Mouse (Mus musculus) cerebellum, postnatal 10 days (tissue): ENCODE measurements around the gene Timm23.
"Not testable (repeated sequence)": the region's sequence is repeated elsewhere in the genome, so short reads cannot be mapped to it uniquely, and the experiment has no call there.

ENCODE experiments used
- DNase-seq, 2 experiments: peaks; one replicate each; pipeline ENCODE4 v3.0.0; 2021; ENCODE audit warnings: mixed read lengths in 2 of 2

Timm23 gene

GRCm38 (mm10) chr14:32164173-32165051, 37.3 kb downstream of the Timm23 start:
- no peak for DNase-seq

- DNase-seq, result no peak
Measured at GRCm38 (mm10) chr14:32163203-32163888, 38.4 kb downstream of the Timm23 start.

GRCm38 (mm10) chr14:32162231-32162630, 39.5 kb downstream of the Timm23 start:
- DNase-seq, result no peak

GRCm38 (mm10) chr14:32161090-32161885, 40.4 kb downstream of the Timm23 start:
- no peak for DNase-seq

DNA sequence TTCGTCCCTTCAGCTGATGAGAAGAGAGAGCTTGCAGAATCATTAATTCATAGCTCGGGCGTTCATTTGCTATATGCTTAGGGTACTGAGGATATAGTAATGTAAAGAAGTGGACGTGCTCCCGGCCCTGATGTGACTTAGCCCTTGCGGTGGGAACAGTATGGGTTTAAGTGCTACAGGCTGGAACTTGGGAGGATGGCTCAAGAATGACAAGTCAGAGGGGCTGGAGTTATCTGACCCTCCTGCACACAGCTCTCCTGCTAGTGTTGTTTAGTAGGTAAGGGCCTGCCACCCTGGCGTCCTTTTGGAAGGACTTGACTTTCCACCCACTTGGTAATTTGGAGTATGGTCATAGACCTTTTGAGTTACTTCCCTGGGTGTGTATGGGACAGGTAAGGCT, 41.1 kb downstream of the Timm23 start:
- DNase-seq, result peak in 1 of 2 experiments; percentile 12

DNA sequence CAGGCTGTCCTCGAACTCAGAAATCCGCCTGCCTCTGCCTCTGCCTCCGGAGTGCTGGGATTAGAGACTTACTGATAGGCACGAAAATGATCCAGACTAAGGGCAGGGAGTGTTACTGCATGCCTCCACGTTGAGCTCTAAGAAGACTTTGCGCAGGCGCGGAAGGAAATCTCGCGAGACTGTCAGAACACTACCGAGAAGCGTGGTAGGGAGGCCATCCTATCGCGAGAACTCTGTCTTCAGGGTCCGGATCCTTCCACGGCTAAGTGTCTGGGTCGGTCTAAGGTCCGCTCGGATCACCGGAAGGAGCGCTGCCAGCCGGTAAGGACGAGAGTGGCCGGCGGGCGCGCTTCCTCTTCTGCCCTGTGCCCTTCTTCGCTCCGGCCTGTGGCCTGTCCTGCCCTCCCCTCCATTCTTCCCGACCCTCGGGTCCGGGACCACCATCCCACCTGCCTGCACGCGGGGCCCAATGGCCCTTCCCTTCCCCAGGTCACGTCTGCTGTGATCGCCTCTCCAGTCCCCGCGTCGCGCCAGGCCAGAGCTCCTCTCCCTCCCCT, 41.9 kb downstream of the Timm23 start, which contains the start of gene Ncoa4:
Ncoa4 (plus strand) TSS at position 176 of the 557 bp plus-strand sequence.
- peak; percentile 99 for DNase-seq

DNA sequence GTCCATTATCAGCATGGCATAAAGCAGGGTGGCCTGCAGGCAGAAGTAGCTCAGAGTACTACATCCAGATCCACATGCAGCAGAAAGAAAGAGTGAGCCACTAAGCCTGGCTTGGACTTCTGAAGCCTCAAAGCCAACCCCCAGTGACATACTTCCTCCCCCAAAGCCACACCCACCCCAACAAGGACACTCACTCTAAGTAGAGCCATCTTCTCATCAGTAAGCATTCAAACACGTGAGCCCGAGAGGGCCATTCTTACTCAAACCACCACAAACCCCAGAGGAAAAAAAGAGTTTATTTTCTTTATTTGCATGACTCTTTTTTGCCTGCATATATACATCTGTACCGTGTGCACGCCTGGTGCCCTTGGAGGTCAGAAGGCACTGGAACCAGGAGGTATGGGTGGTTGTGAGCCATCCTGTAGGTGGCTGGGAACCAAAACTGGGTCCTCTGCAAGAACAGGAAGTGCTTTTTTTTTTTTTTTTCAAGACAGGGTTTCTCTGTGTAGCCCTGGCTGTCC, 42.5 kb downstream of the Timm23 start:
- DNase-seq, result peak in 1 of 2 experiments; percentile 14

- no peak for DNase-seq
Measured at GRCm38 (mm10) chr14:32154758-32155157, 46.9 kb downstream of the Timm23 start.

GRCm38 (mm10) chr14:32153156-32153555, 48.5 kb downstream of the Timm23 start:
- peak; percentile 36 to 47 for DNase-seq

DNA sequence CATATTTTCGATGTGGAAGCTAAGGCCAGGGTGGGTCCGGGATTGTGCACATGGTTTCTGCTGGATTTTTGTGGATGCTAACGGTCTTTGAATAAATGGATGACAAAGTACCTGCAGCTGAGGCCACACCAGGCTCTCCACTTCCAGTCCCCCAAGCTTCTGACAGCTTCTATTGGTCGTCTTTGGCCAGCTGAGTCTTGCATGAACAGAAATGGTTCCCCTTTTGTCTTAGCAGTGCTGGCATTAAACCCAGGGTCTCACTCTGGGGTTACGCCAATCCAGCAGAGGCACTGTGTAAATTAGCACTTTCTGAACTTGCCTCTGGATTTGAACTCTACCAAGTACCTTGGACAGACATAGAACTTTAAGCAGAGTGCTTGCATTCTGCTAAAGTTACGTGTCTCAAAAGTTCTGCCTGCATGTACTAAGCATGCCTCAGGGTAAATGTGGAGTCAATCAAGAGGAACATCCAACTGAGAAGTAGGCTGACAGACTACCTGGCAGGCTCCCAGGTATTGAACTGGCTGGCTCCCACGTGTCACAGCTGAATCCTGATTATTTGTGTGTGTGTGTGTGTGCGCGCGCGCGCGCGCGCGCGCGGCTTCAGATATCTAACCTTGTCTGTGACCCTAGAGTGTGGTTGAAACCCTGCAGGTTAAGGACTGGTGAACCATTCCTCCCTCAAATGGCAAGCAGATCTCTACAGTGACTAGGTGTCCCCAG, 49.3 kb downstream of the Timm23 start:
- peak; percentile 27 to 33 for DNase-seq

- no peak for DNase-seq
Measured at GRCm38 (mm10) chr14:32150872-32151271, 50.8 kb downstream of the Timm23 start.

GRCm38 (mm10) chr14:32146578-32146977, 55.1 kb downstream of the Timm23 start:
- DNase-seq, result no peak

DNA sequence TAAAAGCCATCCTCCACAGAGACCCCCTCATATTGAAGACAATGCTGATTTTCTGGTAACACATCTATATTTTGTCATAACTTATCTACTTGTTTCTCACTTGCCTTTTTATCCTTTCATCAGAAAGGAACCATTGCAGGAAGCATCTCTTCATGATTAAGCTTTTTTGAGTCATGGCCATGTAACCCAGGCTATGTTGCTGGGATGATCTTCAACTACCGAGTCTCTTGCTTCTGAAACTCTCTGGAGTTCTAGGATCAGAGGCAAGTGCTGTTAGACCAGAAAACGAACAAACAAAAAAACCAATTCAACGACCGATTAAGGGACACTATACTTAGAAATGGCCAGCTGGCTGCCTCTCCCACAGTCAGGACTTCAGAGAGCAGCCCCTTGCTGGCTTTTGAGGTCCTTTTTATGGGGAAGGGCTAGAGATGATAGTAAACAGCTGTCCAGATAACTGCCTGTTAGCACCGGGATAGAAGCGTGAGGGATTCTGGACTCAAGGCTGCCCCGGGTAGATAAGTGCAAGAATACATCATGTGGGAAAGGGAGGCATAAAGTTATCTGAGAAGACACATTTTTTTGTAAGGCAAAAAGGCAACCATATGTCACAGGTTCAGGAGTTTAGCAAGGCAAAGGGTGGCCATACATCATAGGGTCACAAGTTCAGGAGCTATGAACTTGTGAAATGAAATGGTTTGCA, 55.7 kb downstream of the Timm23 start:
- no peak for DNase-seq

DNA sequence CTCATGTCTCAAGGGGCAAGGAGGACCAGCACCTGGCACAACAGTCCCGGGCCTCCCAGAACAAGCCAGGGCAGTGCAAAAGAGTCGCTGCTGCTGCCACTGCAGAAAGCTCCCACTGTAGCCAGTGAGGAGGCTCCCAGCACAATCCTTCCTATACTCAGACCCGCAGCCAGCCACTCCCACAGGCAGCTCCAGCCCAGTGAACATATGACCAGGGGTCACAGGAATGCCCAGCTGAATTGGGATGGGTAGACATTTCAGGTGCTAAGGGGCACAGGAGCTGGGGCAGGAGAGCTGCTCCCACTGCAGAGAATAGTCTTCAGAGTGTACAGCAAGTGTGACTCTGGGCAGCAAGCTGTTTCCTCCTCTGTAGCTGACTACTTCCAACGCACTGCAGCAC, 56.3 kb downstream of the Timm23 start:
- no peak for DNase-seq

DNA sequence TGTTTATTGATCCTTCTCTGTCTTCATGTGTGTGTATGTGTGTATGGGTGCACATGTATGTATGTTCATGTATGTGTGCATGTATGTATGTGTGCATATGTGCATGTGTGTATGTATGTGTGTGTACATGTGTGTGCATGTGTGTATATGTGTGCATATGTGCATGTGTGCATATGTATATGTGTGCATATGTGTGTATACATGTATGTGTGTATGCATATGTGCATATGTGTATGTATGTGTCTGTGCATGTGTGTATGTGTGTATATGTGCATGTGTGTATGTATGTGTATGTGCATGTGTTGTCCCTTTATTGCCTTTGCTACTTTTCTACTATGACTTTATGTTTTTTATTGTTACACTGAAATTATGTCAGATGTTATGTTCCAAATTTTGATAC, 57.0 kb downstream of the Timm23 start:
- DNase-seq, result no peak

DNA sequence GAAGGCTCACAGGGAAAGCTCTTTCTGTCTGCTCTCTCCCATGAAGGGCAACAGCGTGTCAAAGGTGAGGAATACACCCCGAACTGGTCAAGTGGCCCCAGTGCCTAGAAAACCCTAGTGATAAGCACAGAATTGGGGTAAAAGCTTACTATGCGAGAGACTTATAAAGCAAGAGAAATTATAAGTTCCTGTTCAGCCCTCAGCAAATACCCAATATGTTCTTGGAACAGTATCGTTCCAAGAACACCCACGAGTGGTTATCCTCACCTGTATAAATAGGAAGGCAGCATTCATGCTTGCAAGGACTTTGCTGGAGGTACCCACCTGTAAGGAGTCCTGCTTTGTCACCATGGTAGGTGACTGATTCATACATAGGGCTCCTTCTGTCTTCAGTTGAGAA, 60.0 kb downstream of the Timm23 start, which contains the start of gene Msmb:
Msmb (plus strand) TSS at position 301 of the 400 bp plus-strand sequence.
- DNase-seq, result no peak

DNA sequence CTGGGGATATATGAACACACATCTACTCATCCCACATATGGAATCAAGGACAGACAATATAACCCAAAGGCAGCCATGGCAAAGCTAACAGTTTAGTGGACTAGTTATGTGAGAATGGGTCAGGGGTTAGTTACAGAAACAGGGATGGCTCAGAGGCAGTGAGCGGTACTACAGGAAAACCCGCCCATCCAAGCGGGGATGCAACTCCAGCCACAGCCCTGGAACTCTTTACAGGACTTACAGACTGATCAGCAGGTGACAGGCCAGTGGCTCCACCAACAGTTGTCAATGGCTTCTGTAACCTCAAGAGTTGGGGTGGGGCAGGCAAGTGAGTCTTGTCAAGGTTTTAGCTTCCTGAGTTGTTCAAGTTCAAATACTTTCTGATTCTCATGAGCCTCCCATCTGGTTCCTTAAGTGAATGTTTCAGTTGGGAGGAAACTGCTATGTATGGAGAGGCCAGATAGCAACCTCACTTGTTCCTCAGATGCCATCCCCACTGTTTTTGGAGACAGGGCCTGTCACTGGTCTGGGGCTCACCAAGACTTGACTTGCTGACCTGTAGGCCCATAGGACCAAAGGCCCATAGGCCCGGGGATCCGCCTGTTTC, 61.2 kb downstream of the Timm23 start:
- DNase-seq, result no peak

- not testable (repeated sequence) for DNase-seq
Measured at GRCm38 (mm10) chr14:32136467-32136866, 65.2 kb downstream of the Timm23 start.

- DNase-seq, result no peak
Measured at GRCm38 (mm10) chr14:32134293-32134692, 67.4 kb downstream of the Timm23 start.

GRCm38 (mm10) chr14:32131836-32132235, 69.9 kb downstream of the Timm23 start:
- no peak for DNase-seq
